Mouse (Mus musculus) left cerebral cortex, postnatal 10 days (tissue): Measurements from ENCODE around the gene C2. TPM values are rescaled to one million over a fixed set of nuclear protein-coding genes. Genes with fewer than 3 reads are reported as not detected.

ENCODE experiments used
- DNase-seq, 2 experiments: peaks; one replicate each; pipeline ENCODE4 v3.0.0; 2021 to 2022; ENCODE audit warnings: low spot score in 2 of 2, mixed read lengths in 1 of 2; ENCODE audit errors: extremely low spot score in 1 of 2
- intact Hi-C: fragments of 180-260 bp; cut with DNase I; formaldehyde crosslinking; loops from one replicate; pipeline ENCODE4 v1.15.1; 2025
- total RNA-seq, 2 experiments: library from RNA; stranded (reverse); gene quantifications; 2 replicates each; pipeline ENCODE4 v1.2.3; 2021

The C2 gene
- 1 to 10 TPM; 2.1 to 2.9 TPM for total RNA-seq

GRCm38 (mm10) chr17:34898160-34898586, at the start of gene C2, which contains the start of gene Ehmt2:
Gene C2, minus strand, starts transcription at chr17:34898265.
Gene Ehmt2, plus strand, starts transcription at chr17:34898469.
- peak; percentile 65 to 89 for DNase-seq
- intact Hi-C loops, result no loop called here

- intact Hi-C loops, result loop anchor here (5.0 kb wide), 1 partner anchor 90 kb away; no protein-coding TSS in a partner anchor
- no peak for DNase-seq
These were observed 49.5 kb upstream of the C2 start for GRCm38 (mm10) chr17:34947606-34948005.

- DNase-seq, result no peak
- intact Hi-C loops, result loop anchor here (5.0 kb wide), 1 partner anchor 89 kb away; no protein-coding TSS in a partner anchor
These were observed 48.5 kb upstream of the C2 start for GRCm38 (mm10) chr17:34946486-34947140.

- DNase-seq, result no peak
- intact Hi-C loops, result no loop called here
These were observed 46.3 kb upstream of the C2 start for GRCm38 (mm10) chr17:34944362-34944761.

- intact Hi-C loops, result no loop called here
These were observed 45.2 kb upstream of the C2 start for GRCm38 (mm10) chr17:34943128-34943815.

GRCm38 (mm10) chr17:34941344-34942041, 43.4 kb upstream of the C2 start:
- intact Hi-C loops, result no loop called here
- DNase-seq, result no peak

More at GRCm38 (mm10) chr17:34943128-34943815, 45.2 kb upstream of the C2 start:
- DNase-seq, result no peak

- no peak for DNase-seq
- intact Hi-C loops, result no loop called here
These were observed 40.0 kb upstream of the C2 start for GRCm38 (mm10) chr17:34937960-34938505.

- intact Hi-C loops, result no loop called here
- no peak for DNase-seq
These were observed 36.8 kb upstream of the C2 start for GRCm38 (mm10) chr17:34934830-34935229.

- intact Hi-C loops, result no loop called here
- no peak for DNase-seq
These were observed 36.0 kb upstream of the C2 start for GRCm38 (mm10) chr17:34934031-34934430.

- DNase-seq, result no peak
- intact Hi-C loops, result no loop called here
These were observed 34.2 kb upstream of the C2 start for GRCm38 (mm10) chr17:34932287-34932686.

GRCm38 (mm10) chr17:34931735-34932098, 33.7 kb upstream of the C2 start:
- intact Hi-C loops, result no loop called here
- DNase-seq, result peak in 1 of 2 experiments; percentile 20

GRCm38 (mm10) chr17:34931061-34931734, 33.1 kb upstream of the C2 start, which contains the start of gene Neu1:
Gene Neu1, plus strand, starts transcription at chr17:34931253.
- peak; percentile 97 to 99 for DNase-seq
- intact Hi-C loops, result no loop called here

GRCm38 (mm10) chr17:34928841-34929240, 30.8 kb upstream of the C2 start:
- no peak for DNase-seq
- intact Hi-C loops, result no loop called here

GRCm38 (mm10) chr17:34927306-34928019, 29.4 kb upstream of the C2 start:
- DNase-seq, result no peak
- intact Hi-C loops, result no loop called here

GRCm38 (mm10) chr17:34924258-34924657, 26.2 kb upstream of the C2 start:
- no peak for DNase-seq
- intact Hi-C loops, result no loop called here

- intact Hi-C loops, result no loop called here
- DNase-seq, result no peak
These were observed 24.9 kb upstream of the C2 start for GRCm38 (mm10) chr17:34922939-34923338.

GRCm38 (mm10) chr17:34917188-34917587, 19.1 kb upstream of the C2 start:
- intact Hi-C loops, result no loop called here

GRCm38 (mm10) chr17:34916316-34916715, 18.3 kb upstream of the C2 start:
- DNase-seq, result no peak
- intact Hi-C loops, result no loop called here

More at GRCm38 (mm10) chr17:34917188-34917587, 19.1 kb upstream of the C2 start:
- no peak for DNase-seq
